Mouse (Mus musculus) liver, embryonic 14 days (tissue): ENCODE results near the gene Mia3. TPM values are rescaled to one million over a fixed set of nuclear protein-coding genes. Genes with fewer than 3 reads are reported as not detected.

Experiments used
- polyA plus RNA-seq: library from polyadenylated mRNA; depleted of rRNA; stranded (reverse); fragments of >200 nt; gene quantifications from 2 replicates; pipeline ENCODE4 v1.2.3, GENCODE M21; 2012; rRNA removed

The Mia3 gene
- polyA plus RNA-seq, result 19.8 and 21.8 TPM in 2 replicates

GRCm38 (mm10) chr1:183369427-183370014 is at the start of gene Mia3:
Gene Mia3 (minus strand): TSS chr1:183369553.

GRCm38 (mm10) chr1:183417873-183418272 is 48.5 kb upstream of the Mia3 start, which contains the start of gene Hhipl2:
Gene Hhipl2 (plus strand): TSS chr1:183418215.

GRCm38 (mm10) chr1:183388426-183389406 is 19.4 kb upstream of the Mia3 start, which contains the start of gene Taf1a:
Gene Taf1a (plus strand): TSS chr1:183388981.

GRCm38 (mm10) chr1:183296877-183297383 is 72.4 kb downstream of the Mia3 start, which contains the start of gene Brox:
Gene Brox (minus strand): TSS chr1:183297269.

GRCm38 (mm10) chr1:183296465-183296864 is 72.9 kb downstream of the Mia3 start, which contains the start of gene Aida:
Gene Aida (plus strand): TSS chr1:183296590.

Other genes with a start within 250 kb of the Mia3 start
- 1.8 and 1.9 TPM in 2 replicates for gene Disp1, start 148.0 kb downstream of the Mia3 start, polyA plus RNA-seq
- gene Aida, start 73.0 kb downstream of the Mia3 start, polyA plus RNA-seq, result 21.1 and 23.5 TPM in 2 replicates
- 10.9 and 13.8 TPM in 2 replicates for gene Brox, start 72.3 kb downstream of the Mia3 start, polyA plus RNA-seq
- 6.1 and 6.2 TPM in 2 replicates for gene Taf1a, start 19.4 kb upstream of the Mia3 start, polyA plus RNA-seq
- 0.02 and 0.03 TPM in 2 replicates for gene Hhipl2, start 48.7 kb upstream of the Mia3 start, polyA plus RNA-seq